Mouse (Mus musculus) liver, embryonic 11.5 days (tissue): ENCODE measurements around the gene Gcsam. TPM values are rescaled to one million over a fixed set of nuclear protein-coding genes. Genes with fewer than 3 reads are reported as not detected.

Experiments used
- ATAC-seq: fragments of 200-750 bp; cut with Nextera tagmentation; replicated peaks from 2 replicates; pipeline ENCODE4 v1.8.0; 2017; ENCODE audit warnings: moderate number of reproducible peaks, mild to moderate bottlenecking, moderate TSS enrichment, moderate library complexity; ENCODE audit not compliant: low FRiP score
- DNase-seq: peaks from one replicate; pipeline ENCODE4 v3.0.0-alpha.2; 2017; ENCODE audit warnings: low spot score
- H3K27ac ChIP-seq: fragments of 300-500 bp; sonication (generic); 2 replicates; pipeline ENCODE4 v1.5.1; 2014; ENCODE audit warnings: mild to moderate bottlenecking, low read depth, low read length, control low read depth
- H3K27me3 ChIP-seq: fragments of 300-500 bp; sonication (generic); replicated peaks from 2 replicates; pipeline ENCODE4 v1.6.1; 2014; ENCODE audit warnings: low read length, mixed read lengths; ENCODE audit not compliant: control insufficient read depth, insufficient read depth
- H3K36me3 ChIP-seq: fragments of 300-500 bp; sonication (generic); 2 replicates; pipeline ENCODE4 v1.6.1; 2014; ENCODE audit warnings: mild to moderate bottlenecking, low read length, moderate library complexity, mixed read lengths; ENCODE audit not compliant: control insufficient read depth, insufficient read depth
- H3K4me1 ChIP-seq: fragments of 300-500 bp; sonication (generic); replicated peaks from 2 replicates; pipeline ENCODE4 v1.6.1; 2014; ENCODE audit warnings: low read length, mixed read lengths; ENCODE audit not compliant: control insufficient read depth, insufficient read depth
- H3K4me2 ChIP-seq: fragments of 300-500 bp; sonication (generic); 2 replicates; pipeline ENCODE4 v1.6.1; 2014; ENCODE audit warnings: mild to moderate bottlenecking, control low read depth, moderate library complexity
- H3K4me3 ChIP-seq: fragments of 300-500 bp; sonication (generic); 2 replicates; pipeline ENCODE4 v1.5.1; 2014; ENCODE audit warnings: low read depth, low read length, control low read depth
- H3K9ac ChIP-seq: fragments of 300-500 bp; sonication (generic); 2 replicates; pipeline ENCODE4 v1.6.1; 2014; ENCODE audit warnings: low read depth, low read length, control low read depth
- H3K9me3 ChIP-seq: fragments of 300-500 bp; sonication (generic); 2 replicates; pipeline ENCODE4 v1.6.1; 2016; ENCODE audit warnings: low read length, inconsistent platforms, mixed read lengths; ENCODE audit not compliant: control insufficient read depth
- WGBS: fragments of 180-500 bp; shearing (Covaris S2); extraction: QIAGEN DNeasy Blood & Tissue Kit; methylation state at CpG from one replicate; pipeline ENCODE4 v1.1.7; 2014; 5-methylcytosine and 5-hydroxymethylcytosine counted together
- polyA plus RNA-seq: library from polyadenylated mRNA; unstranded; fragments of >200 nt; fragmentation: Nextera tagmentation; extraction: Ambion mirVana; gene quantifications from 2 replicates; pipeline ENCODE4 v1.2.1, GENCODE M21; 2014

Gcsam gene
- polyA plus RNA-seq, 1 experiment from 2014 or later, result 1.6 TPM

- Histone ChIP-seq H3K27ac (no peak overlapping the region), H3K9ac (no peak overlapping the region), H3K4me1 (no peaks in the 10 kb centered on the region), H3K4me2 (no peak overlapping the region), H3K9me3 (no peaks in the 10 kb centered on the region), H3K4me3 (no peak overlapping the region), H3K27me3 (no peaks in the 10 kb centered on the region), H3K36me3 (no peaks in the 10 kb centered on the region)
- WGBS, result 81% methylated on average over 4 of the region's 4 CpGs
- ATAC-seq, result no peak
- no peak for DNase-seq
Measured at GRCm38 (mm10) chr16:45632420-45632819, 22.2 kb downstream of the Gcsam start.

DNA sequence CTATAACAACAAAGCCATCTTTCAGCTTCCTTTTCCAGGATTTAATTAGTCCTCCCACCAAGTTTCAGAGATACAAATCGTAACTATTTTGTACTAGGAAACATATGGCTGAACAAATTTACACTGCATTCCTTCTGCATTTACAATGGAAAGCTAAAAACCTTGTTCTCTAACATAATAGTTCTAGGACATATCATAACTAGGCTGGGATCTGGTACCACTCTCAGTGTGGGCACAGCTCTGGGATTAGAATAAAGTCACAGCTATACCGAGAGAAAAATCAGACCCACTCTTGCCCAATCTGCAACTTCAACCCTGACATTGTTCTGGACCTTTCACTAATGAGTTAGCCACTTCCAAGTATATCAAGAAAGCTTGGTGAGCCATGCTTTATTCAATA is 25.6 kb downstream of the Gcsam start:
- Histone ChIP-seq H3K9ac (no peak overlapping the region), H3K4me2 (no peak overlapping the region), H3K4me1 (no peaks in the 10 kb centered on the region), H3K27ac (no peak overlapping the region), H3K9me3 (no peaks in the 10 kb centered on the region), H3K36me3 (no peaks in the 10 kb centered on the region), H3K4me3 (no peak overlapping the region), H3K27me3 (no peaks in the 10 kb centered on the region)
- ATAC-seq (no peak), DNase-seq (no peak)
- 93% methylated on average over 2 of the region's 2 CpGs for WGBS

- H3K4me3 ChIP-seq, result no peak overlapping the region
- H3K27ac ChIP-seq, result no peak overlapping the region
- 84% methylated on average over 10 of the region's 10 CpGs for WGBS
- no peak for ATAC-seq
- H3K27me3 ChIP-seq, result no peaks in the 10 kb centered on the region
- H3K9me3 ChIP-seq, result no peaks in the 10 kb centered on the region
- no peak for DNase-seq
- no peaks in the 10 kb centered on the region for H3K36me3 ChIP-seq
- no peaks in the 10 kb centered on the region for H3K4me1 ChIP-seq
- H3K4me2 ChIP-seq, result no peak overlapping the region
- H3K9ac ChIP-seq, result no peak overlapping the region
Measured at GRCm38 (mm10) chr16:45640070-45640762, 30.0 kb downstream of the Gcsam start.

GRCm38 (mm10) chr16:45641301-45641700 is 31.1 kb downstream of the Gcsam start:
- H3K4me2 ChIP-seq, result no peak overlapping the region
- WGBS, result 79% methylated on average over 3 of the region's 3 CpGs
- no peaks in the 10 kb centered on the region for H3K36me3 ChIP-seq
- ATAC-seq (no peak), DNase-seq (no peak)
- no peaks in the 10 kb centered on the region for H3K4me1 ChIP-seq
- H3K27ac ChIP-seq, result no peak overlapping the region
- no peaks in the 10 kb centered on the region for H3K27me3 ChIP-seq
- H3K9ac ChIP-seq, result no peak overlapping the region
- H3K9me3 ChIP-seq, result no peaks in the 10 kb centered on the region
- H3K4me3 ChIP-seq, result no peak overlapping the region

GRCm38 (mm10) chr16:45643944-45644343 is 33.8 kb downstream of the Gcsam start:
- WGBS, result 72% methylated on average over 3 of the region's 3 CpGs

DNA sequence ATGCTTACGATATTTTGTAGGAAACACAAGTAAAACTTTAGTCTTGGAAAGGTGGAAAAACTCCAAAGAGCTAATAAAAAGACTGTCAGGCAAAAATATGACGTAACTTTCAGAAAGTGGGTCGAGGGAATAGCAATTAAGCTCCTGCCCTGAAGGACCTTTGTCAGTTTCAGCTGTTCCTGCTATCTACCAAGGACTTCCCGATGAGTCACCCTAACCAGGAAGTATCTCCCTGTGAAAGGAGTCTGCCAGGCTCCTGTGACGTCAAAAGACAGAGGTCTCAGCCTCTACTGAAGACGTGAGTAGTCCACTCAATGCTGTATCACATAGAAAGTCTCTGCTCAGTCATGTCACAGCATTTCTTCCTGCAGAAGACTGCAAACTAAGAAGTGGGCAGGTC is 34.2 kb downstream of the Gcsam start:
- Histone ChIP-seq H3K4me3 (no peak overlapping the region), H3K4me2 (no peak overlapping the region), H3K4me1 (no peaks in the 10 kb centered on the region), H3K36me3 (no peaks in the 10 kb centered on the region), H3K27me3 (no peaks in the 10 kb centered on the region), H3K27ac (no peak overlapping the region), H3K9me3 (no peaks in the 10 kb centered on the region), H3K9ac (no peak overlapping the region)
- DNase-seq (no peak), ATAC-seq (peak; percentile 81)
- WGBS, result 43% methylated on average over 6 of the region's 6 CpGs

More at GRCm38 (mm10) chr16:45643944-45644343, 33.8 kb downstream of the Gcsam start:
- DNase-seq (no peak), ATAC-seq (no peak)
- no peaks in the 10 kb centered on the region for H3K36me3 ChIP-seq
- no peak overlapping the region for H3K4me2 ChIP-seq
- no peak overlapping the region for H3K27ac ChIP-seq
- H3K9me3 ChIP-seq, result no peaks in the 10 kb centered on the region
- H3K9ac ChIP-seq, result no peak overlapping the region
- no peaks in the 10 kb centered on the region for H3K27me3 ChIP-seq
- no peak overlapping the region for H3K4me3 ChIP-seq
- H3K4me1 ChIP-seq, result no peaks in the 10 kb centered on the region

GRCm38 (mm10) chr16:45651497-45651896 is 41.3 kb downstream of the Gcsam start:
- Histone ChIP-seq H3K9me3 (no peaks in the 10 kb centered on the region), H3K4me3 (no peak overlapping the region), H3K27ac (no peak overlapping the region), H3K4me1 (peaks cover 7% of the 10 kb centered on the region), H3K9ac (no peak overlapping the region), H3K4me2 (no peak overlapping the region), H3K36me3 (no peaks in the 10 kb centered on the region), H3K27me3 (no peaks in the 10 kb centered on the region)
- 34% methylated on average over 2 of the region's 2 CpGs for WGBS
- ATAC-seq (no peak), DNase-seq (no peak)

GRCm38 (mm10) chr16:45653009-45653933 is 43.1 kb downstream of the Gcsam start:
- peak overlapping the region; percentile 4; the same call in 1 of the 2 replicates for H3K9ac ChIP-seq
- H3K27me3 ChIP-seq, result no peaks in the 10 kb centered on the region
- H3K36me3 ChIP-seq, result no peaks in the 10 kb centered on the region
- no peak for DNase-seq
- H3K9me3 ChIP-seq, result no peaks in the 10 kb centered on the region
- ATAC-seq, result 0 out of 2 replicates have a peak, but pooled peaks have one; percentile 14
- H3K27ac ChIP-seq, result no peak overlapping the region
- H3K4me2 ChIP-seq, result peak overlapping the region; percentile 81
- 13% methylated on average over 17 of the region's 17 CpGs for WGBS
- H3K4me3 ChIP-seq, result peak overlapping the region; percentile 41
- H3K4me1 ChIP-seq, result peaks cover 7% of the 10 kb centered on the region
